Mouse (Mus musculus) cerebellum, adult 2 months (tissue): ENCODE results near the gene Kcnmb1. TPM values are rescaled to one million over a fixed set of nuclear protein-coding genes. Genes with fewer than 3 reads are reported as not detected.

Experiments
- DNase-seq, 2 experiments: peaks; one replicate each; pipeline ENCODE4 v3.0.0; 2021
- H3K27ac ChIP-seq: fragments of 200-500 bp; 2 replicates; pipeline ENCODE4 v1.5.1; 2012; ENCODE audit warnings: low read length, control low read depth, inconsistent platforms; ENCODE audit not compliant: insufficient read depth
- H3K27me3 ChIP-seq: fragments of 200-500 bp; 2 replicates; pipeline ENCODE4 v1.6.1; 2012; ENCODE audit warnings: inconsistent platforms, mild to moderate bottlenecking, low read length, moderate library complexity; ENCODE audit not compliant: control insufficient read depth, insufficient read depth
- H3K4me1 ChIP-seq: fragments of 200-500 bp; 2 replicates; pipeline ENCODE4 v1.6.1; 2011; ENCODE audit warnings: low read length; ENCODE audit not compliant: control insufficient read depth, insufficient read depth
- H3K4me3 ChIP-seq: fragments of 200-500 bp; replicated peaks from 2 replicates; pipeline ENCODE3; 2011; ENCODE audit warnings: mild to moderate bottlenecking, low read depth, low read length, control low read depth; ENCODE audit not compliant: insufficient read depth
- CTCF ChIP-seq: fragments of 200-500 bp; IDR thresholded peaks from 2 replicates; pipeline ENCODE4 v1.5.1; 2011; ENCODE audit warnings: low read depth, mild to moderate bottlenecking, control low read depth, low read length, moderate library complexity, borderline replicate concordance; ENCODE audit not compliant: insufficient read depth
- POLR2A ChIP-seq: fragments of 200-500 bp; IDR thresholded peaks from 2 replicates; pipeline ENCODE4 v1.6.1; 2011; ENCODE audit warnings: low read length, control low read depth, borderline replicate concordance; ENCODE audit not compliant: insufficient read depth
- WGBS: fragments of 180-500 bp; shearing (Covaris S2); methylation state at CpG from one replicate; pipeline ENCODE4 v1.1.7; 2018; 5-methylcytosine and 5-hydroxymethylcytosine counted together
- polyA plus RNA-seq: library from polyadenylated mRNA; depleted of rRNA; stranded (reverse); fragments of >200 nt; gene quantifications from 2 replicates; pipeline ENCODE4 v1.2.3, GENCODE M21; 2012

The Kcnmb1 gene
- polyA plus RNA-seq, 1 experiment: 0.62 TPM

- WGBS: 85% methylated on average over 4 of the region's 4 CpGs
- TF ChIP-seq CTCF: no peak
- no peak for TF ChIP-seq POLR2A
- H3K27ac ChIP-seq: no peak overlapping the region
- H3K4me3 ChIP-seq: no peak overlapping the region
- no peaks in the 10 kb centered on the region for H3K4me1 ChIP-seq
- H3K27me3 ChIP-seq: no peaks in the 10 kb centered on the region
- DNase-seq: no peak
Observed at GRCm38 (mm10) chr11:33946501-33946900, 16.3 kb upstream of the Kcnmb1 start.

- Histone ChIP-seq H3K27ac (no peak overlapping the region), H3K27me3 (no peaks in the 10 kb centered on the region; the same call in 1 of the 2 replicates), H3K4me1 (no peaks in the 10 kb centered on the region), H3K4me3 (no peak overlapping the region)
- WGBS: 52% methylated on average over 5 of the region's 5 CpGs
- no peak for TF ChIP-seq POLR2A
- DNase-seq: no peak
Observed at GRCm38 (mm10) chr11:33951155-33951554, 11.7 kb upstream of the Kcnmb1 start.

- DNase-seq: no peak
- Histone ChIP-seq H3K4me3 (no peak overlapping the region), H3K27me3 (no peaks in the 10 kb centered on the region; the same call in 1 of the 2 replicates), H3K4me1 (no peaks in the 10 kb centered on the region), H3K27ac (no peak overlapping the region)
- TF ChIP-seq POLR2A (no peak), CTCF (no peak)
- 80% methylated on average over 8 of the region's 8 CpGs for WGBS
Observed at GRCm38 (mm10) chr11:33951684-33952625, 10.9 kb upstream of the Kcnmb1 start.

GRCm38 (mm10) chr11:33955982-33956381 is 6.8 kb upstream of the Kcnmb1 start:
- 54% methylated on average over 4 of the region's 4 CpGs for WGBS

GRCm38 (mm10) chr11:33956623-33957022 is 6.2 kb upstream of the Kcnmb1 start:
- 87% methylated on average over 5 of the region's 5 CpGs for WGBS
- DNase-seq: no peak
- Histone ChIP-seq H3K4me1 (no peaks in the 10 kb centered on the region), H3K27ac (no peak overlapping the region), H3K27me3 (no peaks in the 10 kb centered on the region; the same call in 1 of the 2 replicates), H3K4me3 (no peak overlapping the region)
- TF ChIP-seq POLR2A (no peak), CTCF (no peak)

More at GRCm38 (mm10) chr11:33955982-33956381, 6.8 kb upstream of the Kcnmb1 start:
- Histone ChIP-seq H3K4me1 (no peaks in the 10 kb centered on the region), H3K27me3 (no peaks in the 10 kb centered on the region; the same call in 1 of the 2 replicates), H3K4me3 (no peak overlapping the region), H3K27ac (no peak overlapping the region)
- no peak for DNase-seq
- TF ChIP-seq POLR2A (no peak), CTCF (no peak)

- TF ChIP-seq CTCF (no peak), POLR2A (no peak)
- 35% methylated on average over 6 of the region's 6 CpGs for WGBS
- DNase-seq: no peak
- Histone ChIP-seq H3K27ac (no peak overlapping the region), H3K4me1 (no peaks in the 10 kb centered on the region), H3K27me3 (no peaks in the 10 kb centered on the region; the same call in 1 of the 2 replicates), H3K4me3 (no peak overlapping the region)
Observed at GRCm38 (mm10) chr11:33957595-33957994, 5.2 kb upstream of the Kcnmb1 start.

GRCm38 (mm10) chr11:33958713-33959112 is 4.1 kb upstream of the Kcnmb1 start:
- Histone ChIP-seq H3K27me3 (no peaks in the 10 kb centered on the region; the same call in 1 of the 2 replicates), H3K4me1 (no peaks in the 10 kb centered on the region), H3K27ac (no peak overlapping the region), H3K4me3 (no peak overlapping the region)
- WGBS: 87% methylated on average over 8 of the region's 8 CpGs
- DNase-seq: no peak
- no peak for TF ChIP-seq CTCF
- no peak for TF ChIP-seq POLR2A

GRCm38 (mm10) chr11:33962178-33962577 is 635 bp upstream of the Kcnmb1 start:
- no peak for DNase-seq
- TF ChIP-seq CTCF (no peak), POLR2A (no peak)
- Histone ChIP-seq H3K4me1 (no peaks in the 10 kb centered on the region), H3K27me3 (no peaks in the 10 kb centered on the region), H3K4me3 (no peak overlapping the region), H3K27ac (no peak overlapping the region)
- WGBS: 50% methylated on average over 7 of the region's 7 CpGs
